Mouse (Mus musculus) ES-E14 (cell line): Measurements from ENCODE around the gene Cxcr5.

Source experiments
- CHD2 ChIP-seq: IDR thresholded peaks from 2 replicates; pipeline ENCODE4 v1.6.1; 2014; ENCODE audit warnings: mild to moderate bottlenecking, low read depth, low read length, inconsistent platforms
- HCFC1 ChIP-seq: IDR thresholded peaks from 2 replicates; pipeline ENCODE4 v1.6.1; 2012; ENCODE audit warnings: low read length, inconsistent platforms, borderline replicate concordance; ENCODE audit not compliant: insufficient read depth
- MAFK ChIP-seq: IDR thresholded peaks from 2 replicates; pipeline ENCODE4 v1.6.1; 2014; ENCODE audit warnings: mild to moderate bottlenecking, low read depth, low read length, inconsistent platforms; ENCODE audit not compliant: insufficient read depth
- ZC3H11A ChIP-seq: IDR thresholded peaks from 2 replicates; pipeline ENCODE4 v1.6.1; 2012; ENCODE audit warnings: low read depth, mild to moderate bottlenecking, inconsistent platforms, low read length, borderline replicate concordance
- ZNF384 ChIP-seq: IDR thresholded peaks from 2 replicates; pipeline ENCODE4 v1.6.1; 2012; ENCODE audit warnings: low read depth, low read length, inconsistent platforms

GRCm38 (mm10) chr9:44482112-44482511, 79.6 kb downstream of the Cxcr5 start:
- TF ChIP-seq ZNF384 (no peak), ZC3H11A (no peak), CHD2 (no peak), HCFC1 (no peak), MAFK (no peak)
